Mouse (Mus musculus): ENCODE results near the gene Foxo4.

Foxo4 gene

DNA sequence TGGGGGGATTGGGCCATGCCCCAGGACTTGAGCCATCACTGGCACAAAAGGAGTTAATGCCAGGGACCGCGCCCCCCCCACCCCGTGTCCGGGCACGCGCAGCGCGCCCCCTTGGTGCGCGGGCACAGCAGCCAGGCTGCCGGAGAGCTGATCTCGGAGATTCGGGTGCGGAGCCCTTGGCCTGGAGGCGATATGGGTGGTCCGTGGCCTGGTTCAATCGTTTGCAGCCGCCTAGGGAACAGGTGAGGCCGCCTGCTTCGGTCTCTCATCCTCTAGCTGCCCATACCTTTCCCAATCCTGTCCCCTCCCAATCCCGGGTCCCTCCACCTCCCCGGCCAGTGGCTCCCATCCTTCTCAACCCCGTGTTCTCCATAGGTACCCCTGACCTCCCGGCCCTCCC is 44.7 kb downstream of the Foxo4 start, which contains the start of gene Nlgn3:
Gene Nlgn3, plus strand, starts transcription at position 114 of the 400 bp plus-strand sequence.
- DNase-seq: no peak

DNA sequence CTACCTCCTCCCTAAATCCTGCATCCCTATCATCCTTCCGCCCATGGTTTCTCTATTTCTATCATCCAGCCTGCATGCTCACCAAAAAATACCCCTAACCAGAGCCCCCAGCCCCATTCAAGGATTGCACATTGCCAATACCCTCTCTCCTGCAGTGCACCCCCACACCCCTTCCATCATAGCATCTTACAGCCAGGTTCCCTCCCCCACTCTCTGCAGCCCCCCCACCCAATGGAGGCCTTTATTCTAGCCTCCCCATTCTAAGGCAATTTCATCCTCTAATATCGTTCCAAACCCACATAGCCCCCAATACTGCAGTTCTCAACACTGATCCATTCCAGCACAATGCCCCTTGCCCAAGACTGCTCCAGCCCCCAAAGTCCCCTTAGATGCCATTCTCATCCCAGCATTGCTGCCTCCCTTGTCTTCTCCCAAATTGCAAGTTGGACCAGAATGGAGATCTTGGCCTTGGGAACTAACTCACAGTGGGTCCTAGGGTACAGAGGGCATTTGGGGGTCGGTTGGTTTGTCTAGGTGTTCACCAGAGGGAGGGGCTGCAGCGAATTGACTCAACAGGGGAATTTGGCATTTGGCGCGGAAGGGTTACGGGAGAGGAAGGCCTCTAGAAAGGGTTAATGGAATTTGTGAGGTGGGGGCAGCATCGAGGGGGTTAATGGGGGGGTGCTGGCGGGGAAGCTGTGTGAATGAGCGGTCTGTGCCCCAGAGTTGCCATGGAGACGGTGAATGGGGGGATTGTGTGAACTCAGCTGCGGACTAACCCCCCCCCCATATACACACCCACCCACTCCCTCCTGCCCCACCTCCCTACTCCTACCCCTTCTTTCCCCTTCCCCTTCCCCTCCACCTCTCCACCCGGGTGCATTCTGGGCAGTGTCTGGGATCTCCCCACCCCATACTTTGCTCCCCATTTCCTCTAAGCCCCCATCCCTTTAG is 45.4 kb downstream of the Foxo4 start:
- DNase-seq: no peak

DNA sequence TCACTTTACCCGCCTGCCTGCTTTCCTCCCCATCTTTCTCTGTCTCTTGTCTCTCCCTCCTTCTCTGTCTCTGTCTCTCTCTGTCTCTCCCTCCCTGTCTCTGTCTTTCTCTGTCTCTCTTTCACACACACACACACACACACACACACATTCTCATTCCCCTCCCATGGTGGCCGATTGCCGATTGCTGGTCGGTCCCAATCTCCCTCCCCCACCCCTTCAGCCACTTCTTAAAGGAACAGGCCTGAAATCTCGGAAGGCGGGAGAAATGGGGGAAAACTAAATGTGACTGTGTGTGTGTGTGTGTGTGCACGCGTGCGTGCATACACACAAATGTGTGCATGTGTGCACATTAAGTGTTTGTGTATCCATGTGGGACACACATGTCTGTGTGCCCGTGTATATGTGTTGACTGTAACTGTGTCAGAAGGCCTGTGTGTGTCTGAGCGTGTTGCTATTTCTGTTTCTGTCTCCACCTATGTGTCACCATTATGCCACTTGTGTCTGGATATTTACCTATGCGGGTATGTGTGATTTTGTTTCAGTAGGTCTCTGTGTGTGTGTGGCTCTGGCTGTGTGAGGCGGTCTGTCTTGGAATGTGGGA is 46.2 kb downstream of the Foxo4 start:
- DNase-seq: no peak

DNA sequence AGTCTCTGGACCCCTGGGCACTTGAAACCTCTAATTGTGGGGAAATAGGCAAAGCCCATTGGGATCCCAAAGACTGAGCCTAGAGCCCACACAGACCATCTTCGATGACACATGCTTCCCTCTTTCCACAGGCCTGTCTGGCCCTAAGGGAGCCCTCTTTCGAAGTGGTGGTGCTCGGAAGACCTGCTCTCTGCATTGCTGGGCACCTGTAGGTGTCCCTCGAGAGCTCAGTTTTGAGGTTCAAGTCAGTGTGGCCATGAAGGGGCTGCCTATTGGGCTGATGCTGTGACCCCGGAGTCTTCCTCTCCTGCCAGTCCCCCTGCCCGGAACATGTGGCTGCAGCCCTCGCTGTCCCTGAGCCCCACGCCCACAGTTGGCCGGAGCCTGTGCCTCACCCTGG is 47.3 kb downstream of the Foxo4 start:
- no peak for DNase-seq

DNA sequence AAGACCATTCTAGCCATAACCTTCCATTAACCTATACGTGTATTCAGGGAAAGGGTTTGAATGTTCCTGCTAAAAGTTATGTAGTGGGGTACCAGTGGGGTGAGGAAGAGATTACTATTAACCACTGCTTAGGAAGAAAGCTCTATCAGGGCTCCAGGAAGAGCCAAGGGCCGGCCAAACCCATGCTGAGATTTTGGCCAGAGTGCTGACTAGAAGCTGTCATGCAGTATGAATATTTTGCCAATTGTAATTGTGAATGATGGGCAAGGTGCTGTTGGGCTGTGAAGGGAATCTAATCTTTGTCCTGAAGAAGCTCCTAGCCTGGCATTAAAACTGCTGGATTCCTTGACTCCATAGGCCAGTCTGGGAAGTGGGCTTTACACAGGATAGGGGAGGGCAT is 50.3 kb downstream of the Foxo4 start:
- DNase-seq: no peak

DNA sequence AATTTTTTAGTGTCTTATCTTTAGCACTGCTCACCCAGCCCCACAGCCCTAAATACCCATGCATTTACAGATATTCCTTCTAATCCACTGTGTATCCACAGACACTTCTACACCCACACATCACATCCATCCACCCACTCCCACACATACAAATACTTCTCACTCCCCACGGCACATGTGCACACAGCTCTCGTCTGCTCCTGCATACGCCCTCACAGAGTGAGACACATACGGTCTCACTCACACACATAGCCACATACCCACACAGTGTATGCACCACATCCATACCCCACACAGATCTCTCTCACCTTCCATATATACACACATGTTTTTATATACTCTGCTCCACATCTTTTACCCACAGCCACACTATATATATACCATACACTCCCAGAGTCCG is 55.0 kb downstream of the Foxo4 start:
- DNase-seq: no peak

All from kidney, adult 9 months (tissue).